Mouse (Mus musculus) skeletal muscle tissue, adult 2 months (tissue): ENCODE data around the gene Serpinb6b.
"Not testable (repeated sequence)": the region's sequence is repeated elsewhere in the genome, so short reads cannot be mapped to it uniquely, and the experiment has no call there.

ENCODE experiments used
- DNase-seq: peaks from one replicate; pipeline ENCODE4 v3.0.0-alpha.2; 2012; ENCODE audit warnings: low read depth, low spot score

Serpinb6b gene

DNA sequence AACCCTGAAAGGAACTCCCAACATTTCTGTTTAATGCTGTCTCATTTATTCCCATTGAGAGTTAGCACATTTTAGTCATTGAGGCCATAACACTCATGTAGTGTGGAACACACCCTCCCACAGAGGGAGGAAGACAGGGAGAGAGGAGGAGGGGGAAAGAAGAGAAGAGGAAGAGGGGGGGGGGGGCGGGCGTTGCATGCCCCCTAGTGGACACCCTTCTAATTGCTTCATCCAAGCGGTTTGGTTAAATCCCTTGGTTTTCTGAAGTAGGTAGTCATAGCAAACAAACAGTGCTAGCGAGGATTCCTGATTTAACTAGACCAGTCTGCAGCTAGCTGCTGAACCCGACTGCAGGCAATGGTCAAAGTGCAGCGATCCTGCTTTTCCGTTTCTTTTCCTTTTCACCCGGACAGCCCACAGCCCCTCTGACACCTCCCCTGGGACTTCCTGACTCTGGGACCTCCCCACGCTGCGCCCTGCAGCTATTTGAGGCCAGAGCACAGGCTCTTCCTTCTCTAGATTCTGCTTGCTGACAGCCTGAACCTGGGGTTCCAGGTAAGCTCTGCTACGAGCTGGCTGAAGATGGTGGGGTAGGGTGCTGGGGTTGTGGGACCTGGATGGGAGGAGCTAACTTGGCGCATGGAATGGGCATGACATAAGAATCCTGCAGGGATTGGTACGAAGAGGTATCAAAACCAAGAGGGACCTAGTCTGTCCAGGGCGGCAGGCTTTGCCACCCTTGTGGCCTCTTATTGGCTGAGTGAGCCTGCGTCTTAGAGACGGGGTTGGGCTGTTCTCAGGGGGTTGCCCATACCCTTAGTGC lies at the start of gene Serpinb6b:
Serpinb6b (plus strand) TSS at position 221 of the 823 bp plus-strand sequence.
- DNase-seq: peak; percentile 11

- peak; percentile 69 for DNase-seq
Measured at GRCm38 (mm10) chr13:32922622-32923021, 42.4 kb upstream of the Serpinb6b start.

DNA sequence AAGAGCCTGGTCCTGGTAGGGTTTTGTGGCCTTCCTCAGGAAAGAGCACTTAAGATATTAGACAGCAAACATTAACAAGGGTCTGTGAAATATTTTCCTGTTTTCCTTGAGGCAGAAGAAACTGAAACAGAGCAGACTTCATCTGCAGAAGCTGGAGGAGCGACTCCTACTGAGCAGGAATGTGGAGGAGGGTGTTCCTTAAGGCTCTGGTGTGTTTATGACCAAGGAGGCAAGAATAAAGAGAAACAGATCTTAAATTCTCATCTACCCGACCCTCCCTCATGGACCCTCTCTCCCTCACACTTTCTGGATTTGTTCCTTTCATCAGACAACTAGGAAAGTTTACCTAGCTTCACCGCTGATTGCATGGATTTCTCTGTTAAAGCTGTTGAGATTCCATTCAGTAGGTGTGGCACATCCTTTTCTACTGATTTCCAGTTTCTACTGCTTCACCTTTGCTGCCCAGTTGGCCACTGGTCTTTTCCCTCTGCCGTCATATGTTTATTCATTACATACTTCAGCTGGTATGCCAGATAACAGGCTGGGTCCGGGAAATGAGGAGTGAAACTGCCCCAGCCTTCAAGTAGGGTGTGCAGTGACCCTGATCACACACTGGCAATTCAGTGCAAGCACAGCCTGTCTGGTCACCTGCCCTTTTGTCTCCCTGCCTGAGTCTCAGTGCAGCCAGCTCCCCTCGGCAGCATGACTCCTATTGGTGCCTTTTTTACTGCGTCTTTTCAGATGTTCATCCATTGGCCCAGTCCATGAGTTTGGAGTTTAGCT lies 40.2 kb upstream of the Serpinb6b start:
- DNase-seq: no peak

- DNase-seq: no peak
Measured at GRCm38 (mm10) chr13:32926661-32927060, 38.3 kb upstream of the Serpinb6b start.

DNA sequence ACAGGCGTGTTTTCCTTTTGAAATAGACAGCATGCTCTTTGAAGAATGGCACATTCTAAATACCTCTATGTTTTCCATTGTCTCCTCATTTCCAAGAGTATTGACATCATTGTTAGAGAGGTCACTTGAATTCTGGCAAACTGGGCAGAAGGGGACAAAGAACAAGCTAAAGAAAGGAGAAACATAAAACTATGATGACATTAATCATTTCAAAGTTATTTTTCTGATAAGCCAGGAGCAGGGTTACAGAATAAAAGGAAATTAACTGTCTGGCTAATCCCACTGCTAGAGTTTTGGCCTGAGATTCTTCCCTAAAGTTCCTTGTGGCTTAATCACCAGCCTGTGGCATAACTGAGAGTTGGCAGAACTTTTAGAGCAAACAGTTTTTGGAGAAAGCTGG lies 37.8 kb upstream of the Serpinb6b start:
- no peak for DNase-seq

DNA sequence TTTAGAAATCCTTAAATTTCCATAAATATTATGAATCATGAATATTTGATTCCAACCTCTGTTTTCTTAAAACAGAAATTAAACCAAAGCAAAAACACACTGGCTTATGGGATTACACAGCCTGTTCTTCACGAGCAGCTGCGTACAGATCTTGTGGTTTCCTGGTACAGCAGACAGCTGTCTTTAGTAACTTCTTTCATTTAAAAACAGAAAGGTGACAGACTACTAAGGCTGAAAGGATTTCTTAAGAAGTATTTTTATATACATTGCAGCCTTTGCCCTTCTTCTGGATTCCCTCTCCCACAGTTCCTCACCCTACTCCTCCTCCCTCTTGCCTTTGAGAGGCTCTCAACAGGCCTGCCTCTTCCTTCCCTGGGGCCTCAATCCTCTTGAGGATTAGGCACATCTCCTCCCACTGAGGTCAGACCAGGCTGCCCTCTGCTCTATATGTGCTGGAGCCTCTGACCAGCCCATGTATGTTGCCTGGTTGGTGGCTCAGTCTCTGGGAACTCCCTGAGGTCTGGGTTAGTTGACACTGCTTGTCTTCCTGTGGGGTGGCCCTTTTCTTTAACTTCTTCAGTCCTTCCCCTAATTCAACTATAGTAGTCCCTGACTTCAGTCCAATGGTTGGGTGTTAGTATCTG lies 35.8 kb upstream of the Serpinb6b start:
- no peak for DNase-seq

DNA sequence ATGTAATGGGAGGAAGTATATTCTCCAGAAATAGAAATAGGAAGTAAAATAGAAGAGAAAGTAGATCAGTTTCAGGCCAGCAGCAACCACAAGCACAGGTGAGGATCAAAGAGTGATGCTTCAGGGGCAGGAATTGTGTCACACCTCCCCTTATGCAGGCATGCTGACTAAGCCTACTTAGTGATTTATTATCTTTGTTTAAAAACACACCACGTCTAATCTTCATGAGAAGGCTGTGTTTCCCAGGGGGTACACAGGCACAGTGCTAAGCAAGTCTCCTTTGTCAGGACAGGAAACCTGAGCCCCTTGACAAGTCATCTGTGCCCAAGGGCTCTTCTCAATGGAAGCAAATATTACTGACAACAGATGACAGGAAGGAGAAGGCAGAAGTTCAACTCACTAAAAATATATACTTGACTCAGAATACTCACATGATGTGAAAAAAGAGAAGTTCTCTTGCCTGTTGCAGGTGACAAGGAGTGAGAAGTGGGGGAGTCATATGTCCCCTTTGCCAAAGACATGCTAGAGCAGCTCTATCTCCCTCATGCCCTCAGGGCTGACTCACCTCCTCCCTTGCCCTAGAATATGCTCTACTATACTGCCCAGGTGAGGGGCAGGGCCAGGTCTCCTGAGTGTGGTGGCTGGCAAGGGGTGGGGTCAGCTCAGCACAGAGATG lies 30.2 kb upstream of the Serpinb6b start:
- peak; percentile 10 for DNase-seq

DNA sequence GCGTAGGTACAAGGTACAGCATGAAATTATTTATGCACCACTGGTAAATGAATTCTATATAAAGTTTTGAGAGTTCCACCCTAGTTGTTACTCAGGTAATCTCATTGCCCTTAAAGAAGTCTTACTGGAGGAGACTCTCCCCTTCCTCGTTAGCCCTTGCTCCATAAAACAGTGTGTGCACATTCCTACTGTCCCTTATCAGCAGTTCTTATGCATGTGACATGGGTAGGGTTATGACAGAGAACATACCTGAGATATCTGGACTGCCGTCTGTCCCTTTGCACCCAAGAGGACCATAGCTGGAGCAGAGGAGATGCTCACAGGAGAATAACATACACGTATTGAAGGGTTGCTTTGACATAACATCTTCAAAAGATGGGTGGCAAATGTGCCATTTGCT lies 26.7 kb upstream of the Serpinb6b start:
- not testable (repeated sequence) for DNase-seq

DNA sequence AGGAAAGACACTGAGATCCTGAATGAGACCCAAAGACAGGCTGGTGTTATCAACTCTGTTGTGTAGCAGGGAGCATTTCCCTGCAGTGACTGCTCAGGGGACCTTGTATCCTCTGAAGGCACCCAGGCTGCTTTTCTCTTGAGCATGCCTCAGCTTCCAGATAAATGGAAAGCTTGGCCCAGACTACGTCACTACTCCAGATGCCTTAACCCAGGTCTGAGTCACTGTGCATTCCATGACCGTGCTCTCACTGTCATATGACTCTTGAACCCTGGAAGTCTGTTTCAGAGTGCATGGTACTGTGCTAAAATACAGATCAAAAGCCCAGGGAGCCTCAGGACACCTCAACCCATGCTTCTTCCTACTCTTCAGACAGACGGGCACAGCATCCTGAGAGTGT lies 25.8 kb upstream of the Serpinb6b start:
- not testable (repeated sequence) for DNase-seq

DNA sequence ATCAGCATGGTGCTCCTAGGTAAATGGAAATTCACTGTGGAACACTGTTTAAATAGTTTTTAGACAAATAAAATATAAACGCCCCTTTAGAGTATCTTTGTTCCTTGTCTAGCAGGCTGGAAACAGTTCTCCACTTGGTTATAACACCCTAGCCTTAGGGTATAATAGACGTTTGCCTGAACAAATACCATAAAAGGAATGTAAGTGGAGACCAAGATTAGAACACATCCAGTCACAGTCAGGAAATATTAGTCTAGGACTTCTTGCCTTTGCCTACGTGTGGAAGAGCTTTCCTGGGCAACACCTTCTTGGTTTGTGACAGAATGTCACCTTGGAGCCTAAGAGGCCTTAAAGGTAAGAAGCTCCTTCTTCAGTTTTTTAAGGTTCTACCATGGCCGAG lies 8.5 kb upstream of the Serpinb6b start:
- DNase-seq: no peak

- DNase-seq: no peak
Measured at GRCm38 (mm10) chr13:32957917-32958316, 7.1 kb upstream of the Serpinb6b start.

DNA sequence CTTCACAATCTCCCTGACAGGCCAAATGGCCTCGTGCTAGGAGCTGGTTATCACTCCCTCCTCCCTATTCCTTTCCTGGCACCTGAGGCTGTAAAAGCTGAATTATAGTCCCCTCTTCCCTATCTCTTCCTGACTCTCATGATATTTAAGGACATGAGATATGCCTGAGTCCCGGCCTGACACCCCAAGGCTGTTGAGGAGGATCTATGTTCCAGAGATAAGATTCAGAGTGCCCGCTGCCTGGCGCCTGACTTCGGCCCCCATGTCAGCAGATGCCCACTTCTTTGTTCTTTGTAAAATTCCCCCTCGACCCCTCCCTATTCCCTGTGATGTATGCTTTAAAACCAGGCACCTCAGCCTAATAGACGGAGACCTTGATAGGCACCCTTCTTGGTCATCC lies 6.5 kb upstream of the Serpinb6b start:
- not testable (repeated sequence) for DNase-seq

GRCm38 (mm10) chr13:32963990-32964753 lies 837 bp upstream of the Serpinb6b start:
- DNase-seq: no peak

GRCm38 (mm10) chr13:32966116-32966515 lies 1.1 kb downstream of the Serpinb6b start:
- DNase-seq: no peak

GRCm38 (mm10) chr13:32967233-32967632 lies 2.2 kb downstream of the Serpinb6b start:
- no peak for DNase-seq

GRCm38 (mm10) chr13:32968353-32968984 lies 3.5 kb downstream of the Serpinb6b start:
- peak; percentile 14 for DNase-seq

GRCm38 (mm10) chr13:32968996-32969640 lies 4.1 kb downstream of the Serpinb6b start:
- DNase-seq: no peak

DNA sequence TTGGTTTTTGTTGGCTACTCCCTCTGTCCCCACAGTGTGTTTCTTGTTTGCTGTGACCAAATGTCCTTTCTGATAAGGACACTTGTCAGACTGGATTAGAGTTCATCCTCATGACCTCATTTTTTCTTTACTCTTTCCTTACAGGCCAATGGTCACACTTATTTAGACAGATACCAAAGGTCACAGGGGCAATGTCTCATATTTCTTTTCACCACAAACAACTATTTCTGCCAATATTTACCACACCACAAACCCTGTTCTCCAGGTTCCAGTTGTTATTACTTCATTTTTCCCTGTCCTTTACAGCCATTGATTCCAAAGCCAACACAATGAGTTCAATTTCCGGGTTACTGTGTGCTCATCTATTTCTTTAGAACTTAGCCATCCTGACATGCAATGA lies 4.6 kb downstream of the Serpinb6b start:
- DNase-seq: no peak

GRCm38 (mm10) chr13:32970776-32971175 lies 5.8 kb downstream of the Serpinb6b start:
- no peak for DNase-seq

DNA sequence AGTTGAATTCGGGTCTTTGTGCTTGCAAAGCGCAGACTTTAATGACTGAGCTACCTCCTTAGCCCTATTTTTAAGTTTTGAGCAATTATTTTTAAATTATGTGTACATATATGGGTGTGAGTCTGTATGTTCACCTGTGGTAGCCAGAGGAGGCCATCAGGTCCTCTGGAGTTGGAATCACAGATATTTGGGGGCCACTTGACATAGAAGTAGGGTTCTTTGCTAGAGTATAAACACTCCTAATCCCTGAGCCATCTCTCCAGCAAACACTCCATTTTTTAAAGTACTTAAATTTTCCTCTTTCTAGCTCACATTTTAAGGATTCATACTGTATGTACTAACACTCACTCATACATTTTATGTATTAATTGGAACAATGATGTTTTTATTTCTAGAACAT lies 9.3 kb downstream of the Serpinb6b start:
- DNase-seq: no peak
